Mouse (Mus musculus) lung, postnatal 10 days (tissue): ENCODE measurements around the gene Heatr9.
"Not testable (repeated sequence)": the region's sequence is repeated elsewhere in the genome, so short reads cannot be mapped to it uniquely, and the experiment has no call there.

Experiments used
- DNase-seq: peaks from one replicate; pipeline ENCODE4 v3.0.0; 2021

Heatr9 gene

DNA sequence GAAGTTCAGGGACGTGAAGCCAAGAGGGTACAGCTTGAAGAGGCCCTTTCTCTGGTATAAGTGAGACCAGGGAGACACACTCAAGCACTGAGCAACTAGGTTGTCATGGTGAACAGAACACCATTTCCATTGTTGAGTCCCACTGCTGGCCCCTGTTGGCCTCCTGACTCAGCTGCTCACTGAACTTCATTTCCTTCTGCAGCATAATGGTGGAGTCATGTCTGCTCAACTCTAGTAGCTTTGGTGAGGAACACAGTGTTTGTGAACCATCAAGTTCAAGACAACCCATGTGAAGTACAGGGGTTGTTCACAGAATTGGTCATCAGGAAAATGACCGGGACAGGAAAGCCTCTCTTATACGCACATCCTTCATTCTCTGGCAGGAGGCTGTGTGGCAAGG, at the start of gene Heatr9:
Heatr9 (minus strand) TSS at position 101 of the 400 bp plus-strand sequence.
- no peak for DNase-seq

DNA sequence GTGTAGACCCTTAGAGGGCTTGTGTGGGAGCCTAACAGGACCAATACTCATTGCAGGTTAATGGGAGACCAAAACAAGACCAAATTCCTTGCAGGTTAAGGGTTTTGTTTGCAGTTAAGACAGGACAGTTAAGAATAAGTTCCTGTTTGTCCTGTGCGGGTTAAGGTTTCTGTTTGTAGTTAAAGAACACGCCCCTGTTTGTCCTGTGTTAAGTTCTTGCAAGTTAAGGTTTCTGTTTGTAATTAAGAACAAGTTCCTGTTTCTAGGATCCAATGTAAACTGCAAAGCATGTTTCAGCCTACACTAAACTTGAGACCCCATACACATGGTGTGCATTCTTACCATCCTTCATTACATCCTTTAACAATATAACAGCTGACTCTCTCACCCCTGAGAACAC, 48.2 kb upstream of the Heatr9 start:
- DNase-seq, result no peak

DNA sequence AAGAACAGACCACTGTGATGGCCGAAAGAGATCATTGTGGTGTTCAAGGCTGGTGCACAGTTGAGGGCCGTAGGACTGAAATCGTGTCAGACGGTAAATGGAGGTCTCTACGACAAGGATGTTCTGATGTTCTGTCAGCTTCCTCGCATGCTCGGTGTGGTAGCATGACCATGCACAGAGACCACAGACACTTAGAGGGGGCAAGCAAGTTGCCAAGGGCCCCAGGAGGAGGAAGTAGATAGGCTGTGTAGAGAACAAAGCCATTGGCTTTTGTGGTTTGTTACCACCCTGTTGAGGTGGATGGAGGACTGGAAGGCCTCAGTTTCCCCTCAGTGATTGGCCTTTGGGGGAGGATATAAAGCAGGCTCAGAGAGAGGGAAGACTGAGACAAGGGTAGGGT, 47.3 kb upstream of the Heatr9 start:
- no peak for DNase-seq

DNA sequence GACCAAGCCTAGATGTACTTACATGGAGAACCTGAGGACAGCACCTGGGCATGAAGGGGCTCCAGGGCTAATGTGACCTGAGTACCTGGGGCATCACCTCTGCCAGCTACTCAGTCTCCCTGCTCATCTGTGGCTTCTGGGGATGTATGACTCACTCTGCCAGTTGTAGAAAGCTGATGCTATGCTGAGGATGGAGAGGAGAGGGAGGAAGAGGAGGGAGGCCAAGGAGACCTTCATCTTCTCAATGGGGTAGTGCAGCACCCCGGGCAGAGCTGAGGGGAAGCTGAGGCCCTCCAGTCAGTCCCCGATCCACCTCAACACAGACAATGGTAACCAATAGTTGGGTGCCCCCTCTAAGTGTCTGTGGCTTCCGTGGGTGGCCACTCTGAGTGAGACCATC, 46.8 kb upstream of the Heatr9 start:
- no peak for DNase-seq

DNA sequence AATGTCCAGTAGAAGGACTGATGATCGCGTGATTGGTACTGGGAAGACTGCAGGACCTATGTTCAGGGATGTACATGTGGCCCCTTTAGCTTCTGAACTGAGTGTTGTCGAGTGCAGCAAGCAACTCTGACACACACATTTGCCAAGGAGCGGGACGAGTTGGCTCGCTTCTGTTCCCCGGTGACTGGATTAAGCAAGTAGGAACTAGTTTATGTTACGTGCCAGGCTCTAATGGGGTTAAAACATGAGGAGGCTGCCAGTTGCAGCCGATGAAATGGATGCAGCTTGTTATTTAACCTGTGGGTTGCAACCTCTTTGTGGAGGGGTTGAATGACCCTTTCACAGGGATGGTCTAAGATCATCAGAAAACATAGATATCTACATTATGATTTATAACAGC, 46.1 kb upstream of the Heatr9 start:
- DNase-seq, result no peak

DNA sequence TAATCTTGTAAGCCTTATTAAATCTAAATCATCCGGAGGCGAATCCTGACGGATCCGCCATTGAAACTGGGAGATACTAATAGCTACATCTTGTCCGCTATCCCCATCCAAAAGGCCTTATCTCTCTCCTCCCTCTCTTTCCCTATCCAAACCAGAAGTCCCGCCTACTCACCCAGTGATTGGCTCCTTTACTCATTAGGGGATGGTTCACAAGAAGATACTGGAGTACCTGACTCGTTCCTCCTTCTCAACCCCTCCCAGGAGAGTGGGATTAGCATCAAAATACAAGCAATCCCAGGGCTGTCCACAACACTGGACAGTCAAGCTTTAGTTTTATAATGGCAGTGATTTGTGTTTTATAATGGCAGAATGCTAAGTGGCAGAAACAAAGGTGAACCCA, 45.3 kb upstream of the Heatr9 start:
- DNase-seq, result no peak

DNA sequence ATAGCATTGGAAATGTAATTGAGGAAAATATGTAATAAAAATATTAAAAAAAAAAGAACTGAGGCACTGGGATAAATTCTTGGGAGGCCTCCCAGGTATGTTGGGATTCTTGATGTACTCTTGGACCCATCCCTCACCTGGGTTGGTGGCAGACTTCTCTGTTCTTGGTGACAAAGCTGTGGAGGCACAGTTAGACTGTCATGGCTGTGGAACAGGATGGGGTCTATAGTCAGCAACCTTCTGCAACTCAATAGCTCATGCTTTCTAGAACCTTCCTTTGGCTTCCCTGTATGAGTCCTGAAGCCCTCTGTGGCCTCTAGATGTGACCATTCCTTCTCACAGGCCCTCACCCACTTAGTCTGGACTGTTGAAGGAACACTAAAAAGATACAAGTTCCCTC, 44.6 kb upstream of the Heatr9 start:
- no peak for DNase-seq

DNA sequence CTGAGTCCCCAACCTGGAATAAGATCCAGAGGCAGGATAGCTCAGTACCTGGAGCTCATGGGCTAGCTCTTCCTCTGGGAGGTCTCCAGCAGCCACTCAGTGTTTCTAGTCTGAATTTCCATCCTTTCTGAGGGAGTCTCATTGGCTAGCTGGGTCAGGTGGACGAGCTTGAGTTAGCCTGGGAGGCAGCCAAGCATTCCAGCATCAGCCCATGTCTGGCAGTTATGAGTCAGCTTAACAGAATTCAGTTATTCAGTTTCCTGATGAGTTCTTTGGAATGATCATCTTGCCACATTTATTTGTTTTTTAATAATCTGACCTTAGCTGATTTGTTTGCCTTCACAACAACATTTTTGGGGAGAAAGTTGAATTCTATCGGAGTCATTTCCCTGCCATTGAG, 41.8 kb upstream of the Heatr9 start:
- DNase-seq, result peak; percentile 43

DNA sequence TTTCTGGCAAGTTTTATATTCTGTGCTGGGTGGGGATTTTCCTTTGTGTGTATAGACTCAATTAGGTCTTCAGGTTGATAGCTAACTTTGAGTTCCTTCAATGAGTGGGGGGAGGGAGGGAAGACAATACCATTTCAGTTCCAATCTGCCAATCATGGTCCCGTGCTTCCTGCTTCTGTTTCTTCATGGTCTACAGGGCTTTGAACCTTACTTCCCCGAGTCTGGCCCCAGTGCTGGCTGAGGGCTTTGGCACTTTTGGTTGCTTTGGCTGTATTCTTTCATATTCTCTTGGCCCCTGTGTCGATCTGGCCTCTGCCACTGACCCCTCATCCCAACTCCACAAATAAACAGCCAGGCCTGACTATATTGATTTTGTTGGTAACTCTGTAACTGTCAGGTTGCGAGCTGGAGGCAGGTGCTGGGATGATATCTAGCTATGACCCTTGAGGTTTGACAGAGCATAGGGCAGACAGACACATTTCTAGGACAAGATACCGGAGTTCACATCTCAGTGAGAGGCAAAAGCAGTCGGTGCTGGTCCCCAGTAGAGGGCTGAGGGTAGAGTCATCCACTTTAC, 40.4 kb upstream of the Heatr9 start:
- DNase-seq, result no peak

DNA sequence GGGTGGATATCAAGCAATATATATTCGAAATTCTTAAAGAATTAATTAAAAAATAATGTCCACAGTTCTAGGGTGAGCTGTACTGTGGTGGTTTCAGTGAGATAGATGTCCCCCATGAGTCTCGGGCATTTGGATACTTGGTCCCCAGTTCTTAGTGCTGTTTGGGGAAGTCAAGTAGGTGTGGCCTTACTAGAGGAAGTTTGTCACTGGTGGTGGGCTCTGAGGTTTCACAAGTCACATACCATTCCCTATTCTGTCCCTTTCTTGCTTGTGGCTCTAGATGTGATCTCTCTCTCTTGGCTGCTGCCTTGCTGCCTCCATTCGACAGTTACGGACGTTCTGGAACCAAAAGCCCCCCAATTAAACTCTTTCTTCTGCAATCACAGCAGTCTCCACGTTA, 38.4 kb upstream of the Heatr9 start:
- DNase-seq, result no peak

DNA sequence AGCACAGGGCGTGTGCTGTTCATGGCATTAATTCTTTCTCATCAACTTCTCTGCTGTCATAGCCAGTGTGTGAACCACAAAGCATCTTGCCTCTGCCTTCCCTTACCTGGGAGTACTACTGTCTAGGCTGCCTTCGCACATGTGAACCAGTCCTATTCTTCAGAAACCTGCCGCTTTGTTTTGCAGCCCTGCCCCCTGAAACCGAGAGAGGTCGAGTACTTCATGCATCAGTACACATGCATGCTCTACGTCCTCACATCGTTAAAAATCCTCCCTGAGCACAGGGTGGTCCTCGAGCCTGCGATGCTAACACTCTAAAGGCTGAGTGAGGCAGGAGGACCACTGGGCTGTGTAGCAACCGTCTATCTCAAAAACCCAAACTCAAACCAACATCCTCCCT, 35.1 kb upstream of the Heatr9 start:
- no peak for DNase-seq

DNA sequence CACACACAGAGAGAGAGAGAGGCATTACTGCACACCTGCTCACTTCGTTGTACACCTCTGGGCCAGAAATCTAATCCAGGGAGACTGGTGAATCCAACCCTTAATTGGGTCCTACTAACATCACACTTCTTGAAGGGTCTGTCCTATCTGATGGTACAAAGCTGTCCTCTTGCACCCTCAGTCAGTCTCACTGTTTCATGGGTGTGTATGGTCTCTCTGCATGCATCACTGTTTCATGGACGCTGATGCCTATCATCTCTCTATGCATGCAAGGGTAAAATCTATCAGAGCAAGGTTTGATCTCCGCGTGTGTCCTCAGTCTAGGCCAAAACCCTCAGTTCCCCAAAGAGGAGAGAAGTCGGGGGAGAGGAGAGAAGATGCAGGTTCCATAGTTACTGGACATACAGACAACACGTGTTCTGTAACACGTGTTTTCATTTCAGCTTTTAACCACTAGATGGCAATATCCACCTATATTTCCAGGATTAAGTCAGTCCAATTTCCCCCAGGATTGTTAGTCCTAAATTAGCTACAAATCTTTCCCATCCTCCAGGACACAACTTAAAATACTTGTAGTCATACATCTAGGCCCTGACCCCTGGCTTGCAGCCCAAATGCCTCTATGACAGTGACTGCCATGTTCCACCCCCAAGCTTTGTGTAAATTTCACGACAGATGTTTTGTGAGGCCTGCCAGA, 34.3 kb upstream of the Heatr9 start:
- DNase-seq, result peak; percentile 74

DNA sequence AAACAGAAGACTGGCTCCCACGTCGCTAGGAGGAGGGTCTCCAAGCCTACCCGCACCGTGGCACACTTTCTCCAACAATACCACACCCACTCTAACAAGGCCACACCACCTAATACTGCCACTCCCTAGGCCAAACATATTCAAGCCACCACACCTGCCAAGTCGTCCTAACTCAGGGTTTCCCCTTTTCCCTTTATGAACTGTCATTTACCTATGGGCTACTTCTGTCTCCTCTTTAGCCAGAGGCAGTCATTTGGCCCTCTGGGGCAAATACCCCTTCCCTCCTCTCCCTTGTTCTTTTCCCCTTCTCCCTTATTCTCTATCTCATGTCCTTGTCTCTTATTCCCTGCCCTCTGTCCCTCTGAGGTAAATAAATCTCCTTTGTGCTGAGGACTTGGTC, 29.7 kb upstream of the Heatr9 start:
- no peak for DNase-seq

DNA sequence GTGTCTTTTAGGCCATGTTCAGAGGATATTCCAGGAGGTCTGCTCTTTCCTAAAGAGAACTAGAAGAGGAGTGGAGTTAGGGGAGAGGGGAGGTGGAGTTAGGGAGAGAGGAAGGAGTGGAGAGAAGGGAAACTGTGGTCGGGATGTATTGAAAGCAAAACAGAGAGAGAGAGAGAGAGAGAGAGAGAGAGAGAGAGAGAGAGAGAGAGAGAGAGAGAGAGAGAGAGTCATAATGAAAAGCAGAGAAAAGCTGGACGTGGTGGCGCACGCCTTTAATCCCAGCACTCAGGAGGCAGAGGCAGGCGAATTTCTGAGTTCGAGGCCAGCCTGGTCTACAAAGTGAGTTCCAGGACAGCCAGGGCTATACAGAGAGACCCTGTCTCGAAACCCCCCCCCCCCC, 29.1 kb upstream of the Heatr9 start:
- not testable (repeated sequence) for DNase-seq

DNA sequence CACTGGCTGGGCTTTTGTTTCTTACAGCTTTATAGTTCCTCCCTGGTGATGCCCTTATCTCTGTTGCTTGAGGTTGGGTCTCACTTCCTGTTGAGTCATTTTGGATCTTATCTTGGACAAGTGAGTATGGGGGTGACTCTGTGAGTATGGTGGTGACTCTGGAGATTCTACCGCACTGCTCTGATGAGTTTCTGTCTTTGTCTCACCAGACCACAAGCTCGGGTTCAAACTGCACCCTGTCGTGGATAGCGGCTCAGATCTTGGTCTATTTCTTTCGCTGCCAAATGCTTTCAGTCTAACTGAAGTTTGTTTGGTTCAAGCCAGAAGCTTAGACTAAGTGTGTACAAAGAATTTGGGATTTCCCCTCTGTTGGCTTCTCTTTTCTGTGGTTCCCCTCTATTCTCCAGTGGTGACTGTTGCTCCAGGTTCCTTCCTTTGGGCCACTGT, 28.2 kb upstream of the Heatr9 start:
- no peak for DNase-seq

DNA sequence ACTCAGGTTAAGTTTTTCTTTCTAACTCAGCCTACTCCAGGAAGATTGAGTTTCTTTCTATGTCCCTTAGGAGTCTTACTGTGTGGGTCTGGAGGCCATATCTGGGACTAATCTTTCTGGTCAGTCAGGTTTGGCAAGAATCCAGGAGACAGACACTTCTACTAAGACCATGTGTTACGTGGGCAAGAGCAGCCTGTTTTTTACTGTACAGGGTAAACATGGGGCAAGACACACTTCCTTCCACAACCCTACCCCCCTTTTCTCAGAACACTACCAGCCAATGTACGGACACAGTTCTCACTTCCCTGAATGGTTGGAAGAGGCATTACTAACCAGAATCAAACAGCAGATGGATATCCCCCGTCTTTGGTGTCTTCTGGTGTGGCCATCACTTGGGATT, 22.2 kb upstream of the Heatr9 start:
- DNase-seq, result no peak

DNA sequence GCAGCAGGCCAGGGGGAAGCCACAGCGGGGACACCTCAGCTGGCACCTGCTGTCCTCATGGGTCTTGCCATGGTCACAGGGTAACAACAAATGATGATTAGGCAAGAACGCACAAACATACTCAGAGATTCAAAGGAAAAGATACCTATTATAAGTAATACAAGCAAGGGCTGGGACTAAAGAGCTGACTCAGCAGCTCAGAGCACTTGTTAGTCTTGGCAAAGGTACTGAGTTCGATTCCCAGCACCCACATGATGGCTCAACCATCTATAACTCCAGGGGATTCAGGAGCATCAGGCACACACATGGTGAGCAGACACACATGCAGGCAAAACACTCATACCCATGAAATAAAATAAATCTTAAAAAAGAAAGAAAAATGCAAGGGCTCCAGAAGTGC, 19.4 kb upstream of the Heatr9 start:
- no peak for DNase-seq

DNA sequence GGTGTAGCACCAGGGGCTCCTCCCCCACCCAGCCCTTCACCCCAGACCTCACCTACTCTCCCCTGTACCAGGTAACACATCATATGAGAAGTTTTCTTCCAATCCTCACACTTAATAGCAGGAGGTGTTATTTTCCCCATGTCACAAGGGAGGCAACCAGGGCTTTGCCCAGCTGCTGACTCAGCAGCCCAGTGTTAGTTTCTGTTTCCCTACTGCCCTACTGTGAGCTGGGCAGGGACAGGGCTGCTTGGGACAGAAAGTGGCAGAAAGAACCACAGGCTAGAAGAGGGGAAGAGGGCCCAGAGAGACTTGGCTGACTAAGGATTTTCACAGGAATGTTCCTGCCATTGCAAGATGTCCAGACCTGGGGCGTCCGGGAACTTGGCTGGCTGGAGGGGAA, 19.0 kb upstream of the Heatr9 start:
- no peak for DNase-seq

DNA sequence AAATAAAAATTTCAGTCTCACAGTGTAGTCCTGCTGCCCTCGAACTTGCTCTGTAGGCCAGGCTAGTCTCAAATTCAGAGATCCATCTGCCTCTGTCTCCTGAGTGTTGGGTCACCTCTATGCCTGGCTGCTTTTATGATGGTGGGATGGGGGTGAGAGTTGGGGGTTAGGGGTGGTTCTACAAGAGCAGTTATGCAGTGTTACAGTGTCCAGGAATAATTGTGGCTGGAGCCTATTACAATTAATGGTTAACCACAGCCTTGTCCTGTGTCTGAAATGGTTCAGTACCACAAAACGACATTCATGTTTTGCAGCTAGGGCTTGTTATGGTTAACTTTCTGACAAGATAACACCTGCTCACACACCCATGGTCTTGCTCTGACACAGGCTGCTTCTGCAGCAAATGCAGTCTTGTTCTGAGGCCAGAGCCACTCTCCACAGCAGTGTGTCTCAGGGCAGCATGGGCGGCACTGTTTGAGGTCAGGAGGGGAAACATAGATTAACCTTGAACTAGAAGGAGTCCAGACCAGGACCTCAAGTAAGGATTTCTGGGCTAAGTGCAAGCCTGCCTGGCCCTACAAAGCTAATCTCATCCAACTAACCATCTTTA, 16.8 kb upstream of the Heatr9 start:
- no peak for DNase-seq

DNA sequence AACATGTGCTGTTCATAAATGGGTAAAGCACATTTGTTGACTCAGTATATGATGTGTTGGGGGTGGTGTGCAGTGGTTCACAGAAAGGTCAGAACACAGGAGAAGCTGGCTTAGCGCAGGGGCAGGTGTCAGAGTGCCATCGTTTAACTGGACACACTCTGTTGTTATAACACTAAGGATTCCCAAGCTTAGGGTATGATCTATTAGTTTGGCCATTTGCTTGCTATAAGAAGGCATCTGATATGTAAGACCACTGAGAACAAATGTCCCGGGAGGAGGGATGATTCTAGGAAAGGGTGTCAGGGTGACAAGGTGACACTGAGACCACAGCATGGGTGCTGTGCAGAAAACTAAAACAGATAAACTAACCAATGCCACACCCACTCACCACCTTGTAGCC, 14.9 kb upstream of the Heatr9 start:
- DNase-seq, result no peak

DNA sequence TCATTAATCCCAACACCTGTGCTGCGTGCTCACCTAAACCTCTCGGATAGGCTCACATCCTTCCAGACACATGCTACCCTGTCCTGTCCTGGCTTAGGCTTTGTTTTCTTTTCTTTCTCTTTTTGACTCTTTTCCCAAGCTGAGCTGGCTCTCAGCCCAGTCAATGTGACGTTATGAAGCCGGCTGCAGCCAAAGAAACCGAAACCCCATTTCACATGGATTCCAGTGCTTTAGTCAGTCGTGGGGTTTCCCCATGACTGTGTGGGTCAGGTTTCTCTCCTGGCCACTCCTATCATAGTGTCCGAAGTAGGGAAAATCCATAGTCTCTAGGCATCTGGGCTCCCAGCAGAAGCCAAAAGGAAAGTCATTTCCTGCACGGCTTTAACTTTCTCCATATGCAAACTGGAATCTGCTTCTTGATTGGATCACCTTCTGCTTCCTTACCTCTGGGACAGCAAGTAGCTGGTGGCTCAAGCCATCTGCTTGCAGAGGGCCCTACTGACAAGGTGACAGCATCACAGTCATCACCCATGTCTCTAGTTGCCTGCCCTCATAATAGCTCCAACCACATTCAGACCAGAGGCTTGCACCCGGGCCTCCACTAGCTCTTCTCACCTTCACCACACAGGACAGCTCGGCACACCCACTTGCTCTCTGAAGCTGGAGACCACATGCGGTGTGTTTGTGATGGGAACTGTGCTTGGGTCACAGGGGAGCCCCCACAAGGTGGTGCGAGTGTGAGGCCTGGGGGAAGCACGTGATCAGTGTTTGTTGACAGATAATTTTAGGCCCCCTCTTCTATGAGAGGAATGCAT, 12.8 kb upstream of the Heatr9 start:
- DNase-seq, result peak; percentile 86

DNA sequence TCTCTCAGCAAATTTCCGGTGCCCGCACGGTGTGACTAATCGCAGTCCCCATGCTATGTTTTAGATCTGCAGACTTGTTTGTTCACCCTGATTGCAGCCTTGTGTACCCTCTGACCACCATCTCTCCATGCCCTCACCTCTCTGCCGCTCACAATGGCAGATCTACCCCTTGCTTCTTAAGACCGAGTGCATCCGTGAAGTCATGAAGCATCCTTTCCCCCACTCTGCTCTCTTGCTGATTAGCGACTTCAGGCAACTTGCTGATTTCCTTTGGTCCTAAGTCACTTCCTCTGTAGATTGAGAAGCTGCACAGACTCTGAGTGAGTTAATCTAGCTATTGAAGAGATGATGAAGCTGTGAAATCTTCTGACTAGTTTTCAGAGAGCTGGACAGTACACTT, 12.2 kb upstream of the Heatr9 start:
- DNase-seq, result no peak

DNA sequence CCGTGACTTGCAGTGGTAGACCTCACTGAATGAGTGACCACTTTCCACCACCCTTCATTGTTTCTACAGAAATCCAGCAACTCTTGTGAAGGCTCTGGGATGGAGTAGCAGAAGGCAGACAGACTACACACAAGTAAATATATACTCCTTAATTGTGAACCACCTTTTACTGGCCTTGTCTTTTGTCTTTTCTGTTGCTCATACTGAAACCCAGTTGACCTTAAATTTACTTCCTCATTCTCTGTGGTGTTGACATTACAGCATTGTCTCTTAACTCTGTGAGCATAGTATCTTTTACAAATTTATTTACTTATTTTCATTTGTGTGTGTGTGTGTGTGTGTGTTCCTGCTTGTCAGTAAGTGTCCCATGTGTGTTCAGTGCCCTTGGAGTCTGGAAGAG, 11.2 kb upstream of the Heatr9 start:
- DNase-seq, result no peak

DNA sequence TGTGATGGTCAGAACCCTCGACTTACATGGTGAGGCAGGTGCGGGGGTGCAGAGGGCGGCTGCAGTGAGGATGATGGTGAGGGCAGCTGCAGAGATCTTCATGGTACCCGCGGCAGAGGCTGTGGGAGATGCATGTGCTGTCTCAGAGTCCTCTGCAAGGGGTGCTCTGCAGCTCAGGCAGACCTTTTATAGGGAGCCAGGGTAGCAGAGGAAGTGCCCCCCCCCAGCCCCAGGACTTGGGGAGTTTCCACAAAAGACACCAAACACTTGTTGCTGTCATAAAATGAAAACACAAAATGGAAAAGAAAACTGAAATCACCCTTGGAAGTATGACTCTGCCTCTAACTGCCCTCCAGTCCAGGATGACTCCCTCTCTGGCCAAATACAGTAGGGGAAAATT, 8.4 kb upstream of the Heatr9 start, which contains the start of gene Ccl5:
Ccl5 (minus strand) TSS at position 159 of the 400 bp plus-strand sequence.
- DNase-seq, result no peak
